Mouse (Mus musculus): ENCODE data around the gene Gabra5.

- TF ChIP-seq GATA1 (IDR thresholded peaks at IDR 0.05; ENCODE audit: borderline replicate concordance, low read length) (no peak), CTCF (IDR thresholded peaks at IDR 0.05; ENCODE audit: low read depth, low read length) (no peak), TAL1 (conservative IDR thresholded peaks at IDR 0.05; ENCODE audit: low read depth, low read length) (no peak), GATA2 (IDR thresholded peaks at IDR 0.05; ENCODE audit: borderline replicate concordance, low read depth, low read length) (no peak), POLR2AphosphoS5 (IDR thresholded peaks at IDR 0.05; ENCODE audit: insufficient replicate concordance, low read depth, low read length) (no peak)
Observed at GRCm38 (mm10) chr7:57363812-57364211, 146.0 kb downstream of the Gabra5 start.

All from G1E (cell line).